Mouse (Mus musculus) ES-E14 (cell line): ENCODE results near the gene Atp1b1.

Experiments
- CHD2 ChIP-seq: IDR thresholded peaks from 2 replicates; pipeline ENCODE4 v1.6.1; 2014; ENCODE audit warnings: mild to moderate bottlenecking, low read depth, low read length, inconsistent platforms
- HCFC1 ChIP-seq: IDR thresholded peaks from 2 replicates; pipeline ENCODE4 v1.6.1; 2012; ENCODE audit warnings: low read length, inconsistent platforms, borderline replicate concordance; ENCODE audit not compliant: insufficient read depth
- ZC3H11A ChIP-seq: IDR thresholded peaks from 2 replicates; pipeline ENCODE4 v1.6.1; 2012; ENCODE audit warnings: low read depth, mild to moderate bottlenecking, inconsistent platforms, low read length, borderline replicate concordance
- ZNF384 ChIP-seq: IDR thresholded peaks from 2 replicates; pipeline ENCODE4 v1.6.1; 2012; ENCODE audit warnings: low read depth, low read length, inconsistent platforms

DNA sequence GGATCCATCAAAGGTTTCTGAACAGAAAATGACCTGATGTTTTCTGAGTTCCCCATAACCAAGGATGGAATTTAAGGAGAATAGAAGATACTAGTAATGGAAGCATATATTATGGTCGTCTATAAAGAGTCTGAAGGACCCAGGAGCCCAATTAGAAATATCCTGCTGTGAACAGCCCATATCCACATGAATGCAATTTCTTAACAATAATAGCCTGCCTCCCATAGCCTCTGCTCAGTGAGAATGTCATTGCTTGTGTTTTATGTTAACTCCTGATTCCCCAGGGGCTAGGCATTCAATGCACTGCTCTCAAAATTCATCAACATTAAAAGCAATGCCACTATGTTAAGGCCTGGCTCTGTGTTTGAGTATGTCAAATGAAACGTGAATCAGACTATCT lies 49.5 kb downstream of the Atp1b1 start:
- TF ChIP-seq ZC3H11A (no peak), ZNF384 (no peak), CHD2 (no peak), HCFC1 (no peak)
